Mouse (Mus musculus): Measurements from ENCODE around the gene Sympk. TPM values are rescaled to one million over a fixed set of nuclear protein-coding genes. Genes with fewer than 3 reads are reported as not detected.
A peak's percentile ranks its signal among the peaks of the same experiment; 100 is the strongest.

The Sympk gene
- polyA plus RNA-seq, 1 experiment from 2014 or later, result 22.7 TPM

DNA sequence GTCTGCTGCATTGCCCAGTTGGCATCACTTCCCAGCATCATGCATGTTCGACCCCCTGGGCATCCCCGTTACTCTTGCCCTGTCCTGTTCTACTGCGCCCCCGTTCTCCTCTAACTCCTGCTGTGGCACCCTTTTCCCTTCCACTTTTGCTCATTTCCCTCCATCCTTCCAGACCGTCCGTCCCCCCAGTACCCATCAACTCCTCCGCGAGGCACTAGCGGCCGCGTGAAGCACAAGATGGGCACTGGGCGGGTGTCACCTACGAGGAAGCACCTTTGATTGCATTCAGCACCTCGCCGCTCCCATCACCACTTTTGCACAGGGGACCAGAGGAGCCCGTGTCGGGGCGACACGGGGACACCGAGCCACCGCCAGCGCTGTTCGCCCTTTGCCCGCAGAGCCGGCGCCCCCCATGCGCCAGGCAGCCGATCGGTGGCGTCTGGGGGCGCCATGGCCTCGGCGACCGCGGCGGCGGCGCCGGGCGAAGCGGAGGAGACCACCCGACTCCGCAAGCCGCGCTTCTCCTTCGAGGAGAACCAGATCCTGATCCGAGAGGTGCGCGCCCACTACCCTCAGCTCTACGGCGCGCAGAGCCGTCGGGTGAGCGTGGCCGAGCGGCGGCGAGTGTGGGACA lies 32.4 kb upstream of the Sympk start:
- ATAC-seq (no peak), DNase-seq (ENCODE audit: low spot score) (peak; percentile 35)
- Histone ChIP-seq H3K9ac (ENCODE audit: low read length) (peak overlapping the region; percentile 69), H3K4me1 (ENCODE audit: control insufficient read depth, insufficient read depth, low read length) (peaks cover 8% of the 10 kb centered on the region; the same call in 1 of the 2 replicates), H3K36me3 (ENCODE audit: control insufficient read depth, insufficient read depth, low read length) (no peaks in the 10 kb centered on the region), H3K9me3 (replicated peaks; ENCODE audit: control insufficient read depth, low read length) (no peaks in the 10 kb centered on the region), H3K4me2 (ENCODE audit: low read length) (peak overlapping the region; percentile 87), H3K4me3 (ENCODE audit: low read depth, low read length) (peak overlapping the region; percentile 52), H3K27ac (ENCODE audit: low read depth, low read length) (no peak overlapping the region), H3K27me3 (replicated peaks; ENCODE audit: control insufficient read depth, insufficient read depth, low read length) (0 out of 2 replicates have a peak, but pooled peaks cover 6% of the 10 kb centered on the region)
- under 1% methylated on average over 50 of the region's 59 CpGs for WGBS

GRCm38 (mm10) chr7:18992294-18992675 lies 31.9 kb upstream of the Sympk start:
- 2% methylated on average over 30 of the region's 31 CpGs for WGBS
- Histone ChIP-seq H3K4me2 (ENCODE audit: low read length) (peak overlapping the region; percentile 87), H3K9me3 (replicated peaks; ENCODE audit: control insufficient read depth, low read length) (no peaks in the 10 kb centered on the region), H3K4me1 (ENCODE audit: control insufficient read depth, insufficient read depth, low read length) (peaks cover 8% of the 10 kb centered on the region; the same call in 1 of the 2 replicates), H3K36me3 (ENCODE audit: control insufficient read depth, insufficient read depth, low read length) (no peaks in the 10 kb centered on the region), H3K27me3 (replicated peaks; ENCODE audit: control insufficient read depth, insufficient read depth, low read length) (0 out of 2 replicates have a peak, but pooled peaks cover 6% of the 10 kb centered on the region), H3K4me3 (ENCODE audit: low read depth, low read length) (peak overlapping the region; percentile 52), H3K9ac (ENCODE audit: low read length) (peak overlapping the region; percentile 69), H3K27ac (ENCODE audit: low read depth, low read length) (no peak overlapping the region)
- DNase-seq (ENCODE audit: low spot score) (peak; percentile 27), ATAC-seq (no peak)

DNA sequence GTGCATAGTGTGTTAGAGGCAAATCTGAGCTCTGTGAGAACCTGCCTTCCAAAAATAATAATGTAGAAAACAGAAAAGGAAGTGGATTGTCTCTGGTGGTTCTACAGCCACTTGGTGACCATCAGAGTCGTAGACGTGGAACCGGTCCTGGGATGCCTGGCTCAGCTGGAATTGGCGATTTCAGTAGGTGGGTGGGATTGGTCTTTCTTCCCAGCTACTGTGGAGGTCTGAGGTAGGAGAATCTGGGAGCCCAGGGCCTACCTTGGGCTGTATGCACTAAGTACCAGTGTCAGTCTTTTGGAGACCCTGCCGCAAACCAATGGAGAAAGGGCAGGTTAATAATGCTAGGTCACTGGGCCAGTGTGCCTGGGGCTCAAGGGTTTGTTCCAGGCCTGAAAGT lies 31.1 kb upstream of the Sympk start:
- Histone ChIP-seq H3K4me3 (ENCODE audit: low read depth, low read length) (peak overlapping the region; percentile 52; the same call in 1 of the 2 replicates), H3K36me3 (ENCODE audit: control insufficient read depth, insufficient read depth, low read length) (no peaks in the 10 kb centered on the region), H3K9ac (ENCODE audit: low read length) (no peak overlapping the region), H3K9me3 (replicated peaks; ENCODE audit: control insufficient read depth, low read length) (no peaks in the 10 kb centered on the region), H3K4me1 (ENCODE audit: control insufficient read depth, insufficient read depth, low read length) (peaks cover 8% of the 10 kb centered on the region; the same call in 1 of the 2 replicates), H3K4me2 (ENCODE audit: low read length) (peak overlapping the region; percentile 87), H3K27me3 (replicated peaks; ENCODE audit: control insufficient read depth, insufficient read depth, low read length) (0 out of 2 replicates have a peak, but pooled peaks cover 6% of the 10 kb centered on the region), H3K27ac (ENCODE audit: low read depth, low read length) (no peak overlapping the region)
- DNase-seq (ENCODE audit: low spot score), result no peak
- no peak for ATAC-seq
- WGBS, result 91% methylated on average over 5 of the region's 5 CpGs

- H3K9ac ChIP-seq (ENCODE audit: low read length), result peak overlapping the region; percentile 13; the same call in 1 of the 2 replicates
- no peak overlapping the region for H3K4me2 ChIP-seq (ENCODE audit: low read length)
- no peak overlapping the region for H3K4me3 ChIP-seq (ENCODE audit: low read depth, low read length)
- no peaks in the 10 kb centered on the region for H3K9me3 ChIP-seq (replicated peaks; ENCODE audit: control insufficient read depth, low read length)
- ATAC-seq, result no peak
- H3K27me3 ChIP-seq (replicated peaks; ENCODE audit: control insufficient read depth, insufficient read depth, low read length), result no peaks in the 10 kb centered on the region
- H3K4me1 ChIP-seq (ENCODE audit: control insufficient read depth, insufficient read depth, low read length), result no peaks in the 10 kb centered on the region
- no peak overlapping the region for H3K27ac ChIP-seq (ENCODE audit: low read depth, low read length)
- DNase-seq (ENCODE audit: low spot score), result peak; percentile 36
- WGBS, result 30% methylated on average over 9 of the region's 9 CpGs
- H3K36me3 ChIP-seq (ENCODE audit: control insufficient read depth, insufficient read depth, low read length), result no peaks in the 10 kb centered on the region
Observed at GRCm38 (mm10) chr7:18998835-18999234, 25.3 kb upstream of the Sympk start.

- Histone ChIP-seq H3K4me2 (ENCODE audit: low read length) (peak overlapping the region; percentile 21; the same call in 1 of the 2 replicates), H3K36me3 (ENCODE audit: control insufficient read depth, insufficient read depth, low read length) (peaks cover 7% of the 10 kb centered on the region), H3K9me3 (replicated peaks; ENCODE audit: control insufficient read depth, low read length) (no peaks in the 10 kb centered on the region), H3K4me3 (ENCODE audit: low read depth, low read length) (peak overlapping the region; percentile 5; the same call in 1 of the 2 replicates), H3K27ac (ENCODE audit: low read depth, low read length) (no peak overlapping the region), H3K9ac (ENCODE audit: low read length) (peak overlapping the region; percentile 43; the same call in 1 of the 2 replicates), H3K4me1 (ENCODE audit: control insufficient read depth, insufficient read depth, low read length) (peaks cover 9% of the 10 kb centered on the region), H3K27me3 (replicated peaks; ENCODE audit: control insufficient read depth, insufficient read depth, low read length) (no peaks in the 10 kb centered on the region)
- DNase-seq (ENCODE audit: low spot score) (no peak), ATAC-seq (no peak)
- WGBS, result 69% methylated on average over 10 of the region's 10 CpGs
Observed at GRCm38 (mm10) chr7:19000421-19000820, 23.8 kb upstream of the Sympk start.

GRCm38 (mm10) chr7:19001066-19001806 lies 22.9 kb upstream of the Sympk start:
- ATAC-seq (no peak), DNase-seq (ENCODE audit: low spot score) (no peak)
- Histone ChIP-seq H3K27ac (ENCODE audit: low read depth, low read length) (no peak overlapping the region), H3K36me3 (ENCODE audit: control insufficient read depth, insufficient read depth, low read length) (peaks cover 15% of the 10 kb centered on the region), H3K9ac (ENCODE audit: low read length) (peak overlapping the region; percentile 43; the same call in 1 of the 2 replicates), H3K4me1 (ENCODE audit: control insufficient read depth, insufficient read depth, low read length) (peaks cover 11% of the 10 kb centered on the region), H3K9me3 (replicated peaks; ENCODE audit: control insufficient read depth, low read length) (no peaks in the 10 kb centered on the region), H3K27me3 (replicated peaks; ENCODE audit: control insufficient read depth, insufficient read depth, low read length) (no peaks in the 10 kb centered on the region), H3K4me3 (ENCODE audit: low read depth, low read length) (peak overlapping the region; percentile 5; the same call in 1 of the 2 replicates), H3K4me2 (ENCODE audit: low read length) (peak overlapping the region; percentile 21; the same call in 1 of the 2 replicates)
- 44% methylated on average over 18 of the region's 18 CpGs for WGBS

DNA sequence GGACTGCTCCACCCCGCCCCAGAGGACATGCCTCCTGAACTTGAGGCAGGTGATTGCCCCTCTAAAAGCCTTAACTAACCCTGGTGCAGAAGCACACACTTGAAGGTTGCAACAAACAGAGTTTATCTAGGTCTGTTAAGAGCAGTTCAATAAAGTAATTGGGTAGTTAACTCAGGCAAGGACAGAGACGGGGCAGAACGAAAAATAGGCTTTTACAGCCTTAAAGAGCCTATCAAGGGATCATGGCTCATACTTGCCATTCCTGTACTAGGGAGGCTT lies 22.4 kb upstream of the Sympk start:
- H3K27me3 ChIP-seq (replicated peaks; ENCODE audit: control insufficient read depth, insufficient read depth, low read length), result no peaks in the 10 kb centered on the region
- no peaks in the 10 kb centered on the region for H3K9me3 ChIP-seq (replicated peaks; ENCODE audit: control insufficient read depth, low read length)
- no peak overlapping the region for H3K4me3 ChIP-seq (ENCODE audit: low read depth, low read length)
- H3K9ac ChIP-seq (ENCODE audit: low read length), result 0 out of 2 replicates have a peak overlapping the region, but pooled peaks have one; percentile 77
- DNase-seq (ENCODE audit: low spot score), result no peak
- ATAC-seq, result no peak
- H3K36me3 ChIP-seq (ENCODE audit: control insufficient read depth, insufficient read depth, low read length), result peaks cover 17% of the 10 kb centered on the region
- H3K4me2 ChIP-seq (ENCODE audit: low read length), result no peak overlapping the region
- peaks cover 12% of the 10 kb centered on the region for H3K4me1 ChIP-seq (ENCODE audit: control insufficient read depth, insufficient read depth, low read length)
- WGBS, result 83% methylated on average over 3 of the region's 3 CpGs
- no peak overlapping the region for H3K27ac ChIP-seq (ENCODE audit: low read depth, low read length)

DNA sequence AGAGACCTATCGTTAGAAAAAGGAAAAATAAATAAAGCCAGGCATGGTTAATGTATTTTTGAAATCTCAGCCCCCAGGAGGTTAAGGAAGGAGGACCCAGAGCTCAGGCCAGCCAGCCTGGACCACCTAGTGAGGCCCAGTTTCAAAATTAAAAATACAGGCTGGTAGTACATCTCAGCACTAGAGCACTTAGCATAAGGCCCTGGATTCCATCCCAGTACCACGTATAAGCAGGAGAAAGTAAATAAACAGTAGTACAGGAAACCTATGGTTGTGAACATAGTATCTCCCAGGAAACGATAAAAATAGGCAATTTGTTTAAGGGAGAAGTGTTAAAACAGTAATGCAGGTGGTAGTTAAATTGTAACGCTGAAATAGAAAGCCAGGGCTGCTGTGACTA lies 22.1 kb upstream of the Sympk start:
- Histone ChIP-seq H3K9ac (ENCODE audit: low read length) (peak overlapping the region; percentile 77), H3K27me3 (replicated peaks; ENCODE audit: control insufficient read depth, insufficient read depth, low read length) (no peaks in the 10 kb centered on the region), H3K4me2 (ENCODE audit: low read length) (peak overlapping the region; percentile 69), H3K4me3 (ENCODE audit: low read depth, low read length) (peak overlapping the region; percentile 37), H3K9me3 (replicated peaks; ENCODE audit: control insufficient read depth, low read length) (no peaks in the 10 kb centered on the region), H3K4me1 (ENCODE audit: control insufficient read depth, insufficient read depth, low read length) (peaks cover 14% of the 10 kb centered on the region), H3K27ac (ENCODE audit: low read depth, low read length) (peak overlapping the region; percentile 54; the same call in 1 of the 2 replicates), H3K36me3 (ENCODE audit: control insufficient read depth, insufficient read depth, low read length) (peaks cover 21% of the 10 kb centered on the region)
- WGBS, result 48% methylated on average over 4 of the region's 4 CpGs
- DNase-seq (ENCODE audit: low spot score) (no peak), ATAC-seq (no peak)
